Mouse (Mus musculus): ENCODE measurements around the gene Fnip2.

DNA sequence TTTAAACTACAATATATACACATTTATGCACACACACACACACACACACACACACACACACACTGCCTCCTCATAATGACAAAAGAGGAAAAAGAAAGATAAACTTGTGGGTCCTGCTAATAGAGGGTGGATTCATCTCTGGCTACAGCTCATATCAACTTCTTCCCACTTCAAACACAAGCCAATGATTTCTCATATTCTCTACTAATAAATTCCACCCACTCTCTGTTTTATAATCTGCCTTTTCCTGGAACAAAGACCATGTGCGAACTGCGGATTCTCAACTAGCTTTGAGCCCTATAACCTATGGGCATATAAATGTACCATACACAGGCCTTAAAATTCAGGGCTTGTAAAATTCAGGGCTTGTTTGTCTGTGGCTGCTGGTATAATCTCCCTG lies 53.3 kb downstream of the Fnip2 start:
- no peak for TF ChIP-seq CTCF (IDR thresholded peaks at IDR 0.05; ENCODE audit: low read depth, low read length)
- no peak for TF ChIP-seq POLR2AphosphoS5 (IDR thresholded peaks at IDR 0.05; ENCODE audit: insufficient replicate concordance, low read depth, low read length)

All from G1E (cell line).